Mouse (Mus musculus) monocyte, adult 2 months (primary cell): Measurements from ENCODE around the gene Epha7.
A peak's percentile ranks its signal among the peaks of the same experiment; 100 is the strongest.

Experiments used
- DNase-seq, 2 experiments: peaks; one replicate each; pipeline ENCODE4 v3.0.0; 2022; ENCODE audit warnings: low spot score in 2 of 2, low read depth in 1 of 2

Gene Epha7

GRCm38 (mm10) chr4:28812691-28813289 is at the start of gene Epha7:
TSS of gene Epha7 (plus strand) at chr4:28813131.
- peak; percentile 28 to 66 for DNase-seq

- no peak for DNase-seq
Observed at GRCm38 (mm10) chr4:28783961-28784360, 29.0 kb upstream of the Epha7 start.

- no peak for DNase-seq
Observed at GRCm38 (mm10) chr4:28808800-28809199, 4.1 kb upstream of the Epha7 start.

GRCm38 (mm10) chr4:28809703-28810102 is 3.2 kb upstream of the Epha7 start:
- DNase-seq = no peak

GRCm38 (mm10) chr4:28813551-28814475 is 882 bp downstream of the Epha7 start:
- no peak for DNase-seq

- no peak for DNase-seq
Observed at GRCm38 (mm10) chr4:28814476-28814815, 1.5 kb downstream of the Epha7 start.

- DNase-seq = no peak
Observed at GRCm38 (mm10) chr4:28814816-28815620, 2.1 kb downstream of the Epha7 start.

GRCm38 (mm10) chr4:28815621-28815920 is 2.6 kb downstream of the Epha7 start:
- DNase-seq = no peak

GRCm38 (mm10) chr4:28823616-28824015 is 10.7 kb downstream of the Epha7 start:
- DNase-seq = no peak

GRCm38 (mm10) chr4:28824616-28825015 is 11.7 kb downstream of the Epha7 start:
- no peak for DNase-seq

- no peak for DNase-seq
Observed at GRCm38 (mm10) chr4:28837669-28838068, 24.7 kb downstream of the Epha7 start.

- no peak for DNase-seq
Observed at GRCm38 (mm10) chr4:28846311-28846710, 33.4 kb downstream of the Epha7 start.

GRCm38 (mm10) chr4:28850388-28850787 is 37.5 kb downstream of the Epha7 start:
- DNase-seq = no peak

- no peak for DNase-seq
Observed at GRCm38 (mm10) chr4:28862845-28863666, 50.1 kb downstream of the Epha7 start.

- no peak for DNase-seq
Observed at GRCm38 (mm10) chr4:28866411-28866810, 53.5 kb downstream of the Epha7 start.

- no peak for DNase-seq
Observed at GRCm38 (mm10) chr4:28871615-28872014, 58.7 kb downstream of the Epha7 start.

GRCm38 (mm10) chr4:28881271-28882044 is 68.5 kb downstream of the Epha7 start:
- DNase-seq = no peak

GRCm38 (mm10) chr4:28889630-28890029 is 76.7 kb downstream of the Epha7 start:
- DNase-seq = no peak

- no peak for DNase-seq
Observed at GRCm38 (mm10) chr4:28890102-28890501, 77.2 kb downstream of the Epha7 start.

- DNase-seq = no peak
Observed at GRCm38 (mm10) chr4:28895480-28895879, 82.5 kb downstream of the Epha7 start.
